Mouse (Mus musculus): Measurements from ENCODE around the gene Ift80.
"Not testable (repeated sequence)": the region's sequence is repeated elsewhere in the genome, so short reads cannot be mapped to it uniquely, and the experiment has no call there.

The Ift80 gene

GRCm38 (mm10) chr3:69004437-69005337, at the start of gene Ift80, which contains the start of gene Smc4:
Gene Ift80, minus strand, starts transcription at chr3:69004570.
Gene Smc4, plus strand, starts transcription at chr3:69004738.
- DNase-seq (ENCODE audit: low spot score in 2 of 2), result peak; percentile 93 to 98

- no peak for DNase-seq (ENCODE audit: low spot score in 2 of 2)
Observed at GRCm38 (mm10) chr3:69051894-69052293, 47.5 kb upstream of the Ift80 start.

- no peak for DNase-seq (ENCODE audit: low spot score in 2 of 2)
Observed at GRCm38 (mm10) chr3:69049011-69049410, 44.6 kb upstream of the Ift80 start.

GRCm38 (mm10) chr3:69047684-69048083, 43.3 kb upstream of the Ift80 start:
- DNase-seq (ENCODE audit: low spot score in 2 of 2), result no peak

GRCm38 (mm10) chr3:69046509-69046908, 42.1 kb upstream of the Ift80 start:
- peak in 1 of 2 experiments; percentile 25 for DNase-seq (ENCODE audit: low spot score in 2 of 2)

DNA sequence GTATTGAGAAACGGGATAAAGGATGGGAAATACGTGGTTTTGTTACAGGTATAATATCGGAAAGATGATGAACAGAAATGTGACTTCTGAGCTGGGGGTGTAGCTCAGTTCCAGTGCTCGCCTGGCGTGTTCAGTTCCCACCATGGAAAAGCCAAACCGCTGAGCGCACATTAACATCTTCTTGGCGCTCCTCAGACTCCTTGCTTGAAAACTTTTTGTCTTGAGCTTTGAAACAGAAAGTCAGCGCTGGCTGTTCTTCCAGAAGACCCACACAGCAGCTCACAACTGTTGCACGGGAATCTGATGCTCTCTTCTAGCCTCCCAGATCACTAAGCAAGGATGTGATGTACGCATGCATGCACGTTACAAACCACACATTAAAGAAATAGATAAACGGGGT, 41.4 kb upstream of the Ift80 start:
- DNase-seq (ENCODE audit: low spot score in 2 of 2), result peak in 1 of 2 experiments; percentile 34

- no peak for DNase-seq (ENCODE audit: low spot score in 2 of 2)
Observed at GRCm38 (mm10) chr3:69045400-69045703, 41.0 kb upstream of the Ift80 start.

GRCm38 (mm10) chr3:69044645-69045399, 40.5 kb upstream of the Ift80 start, which contains the start of gene Trim59:
Gene Trim59, minus strand, starts transcription at chr3:69044755.
- DNase-seq (ENCODE audit: low spot score in 2 of 2), result peak; percentile 92 to 95

DNA sequence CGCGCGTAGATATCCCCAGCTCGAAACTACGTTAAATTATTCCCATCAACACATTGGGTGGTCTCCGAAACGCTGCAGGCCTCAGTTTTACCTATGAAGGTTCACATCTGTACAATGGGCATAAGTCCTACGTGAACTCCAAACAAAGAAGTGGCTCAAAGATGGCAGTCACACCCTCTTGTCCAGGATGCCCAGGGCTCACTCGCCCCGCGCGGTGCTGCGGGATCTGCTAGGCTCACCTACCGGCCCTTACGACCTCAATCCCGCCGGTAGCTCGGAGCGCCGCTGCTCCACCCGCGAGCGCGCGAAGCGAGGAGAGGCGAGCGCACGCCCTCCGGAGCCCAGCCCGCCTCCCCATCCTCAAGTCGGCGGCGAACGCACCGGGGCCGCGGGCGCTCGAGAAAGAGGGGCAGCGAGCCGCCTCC, 39.8 kb upstream of the Ift80 start:
- DNase-seq (ENCODE audit: low spot score in 2 of 2), result no peak

- peak in 1 of 2 experiments; percentile 16 for DNase-seq (ENCODE audit: low spot score in 2 of 2)
Observed at GRCm38 (mm10) chr3:69041298-69041697, 36.9 kb upstream of the Ift80 start.

GRCm38 (mm10) chr3:69040105-69040504, 35.7 kb upstream of the Ift80 start:
- DNase-seq (ENCODE audit: low spot score in 2 of 2), result no peak

DNA sequence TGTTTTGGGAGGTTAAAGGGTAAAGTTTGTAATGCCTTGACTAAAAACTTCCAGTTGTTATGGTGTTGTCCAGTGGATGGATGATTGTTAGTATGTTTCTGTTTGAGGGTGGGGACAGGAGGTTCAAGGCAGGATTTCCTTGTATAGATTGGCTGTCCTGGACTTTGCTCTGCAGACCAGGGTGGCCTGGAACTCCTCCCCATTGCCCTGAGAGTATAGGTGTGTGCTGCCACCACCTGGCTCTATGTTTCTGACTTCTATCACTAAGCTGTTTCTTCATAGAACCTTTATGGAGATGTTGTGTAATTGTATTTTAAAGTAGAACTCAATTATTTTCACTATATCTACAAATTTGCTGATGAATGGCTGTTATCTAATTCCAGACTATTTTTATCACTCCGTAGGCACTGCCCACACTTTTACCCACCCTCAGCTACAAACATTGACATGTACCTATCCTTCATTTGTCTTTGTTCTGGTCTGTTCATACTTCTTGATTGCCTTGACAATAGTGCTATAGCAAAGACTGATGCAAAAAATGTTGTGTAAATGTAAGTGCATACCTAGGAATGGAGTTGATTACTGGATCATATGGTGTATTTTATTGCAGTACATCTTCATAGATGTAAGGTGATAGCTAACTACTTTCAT, 21.9 kb upstream of the Ift80 start:
- DNase-seq (ENCODE audit: low spot score in 2 of 2), result no peak

DNA sequence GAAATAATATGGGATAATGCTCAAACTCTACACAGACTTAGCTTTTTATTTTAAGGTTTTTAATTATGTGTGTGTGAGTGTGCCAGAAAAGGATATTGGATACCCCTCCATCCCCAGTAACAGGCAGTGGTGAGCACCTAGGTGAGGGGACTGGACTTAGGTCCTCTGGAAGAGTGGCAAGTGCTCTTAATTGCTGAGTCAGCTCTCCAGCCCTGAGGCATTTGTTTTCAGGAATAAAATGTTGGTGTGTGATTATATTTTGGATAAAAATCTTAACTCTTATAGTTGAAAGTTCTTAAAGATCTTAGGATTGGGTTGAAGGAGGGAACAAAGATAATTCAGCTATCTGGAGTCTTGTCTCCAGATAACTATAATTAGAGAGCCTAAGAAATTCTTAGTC, 16.4 kb upstream of the Ift80 start:
- no peak for DNase-seq (ENCODE audit: low spot score in 2 of 2)

DNA sequence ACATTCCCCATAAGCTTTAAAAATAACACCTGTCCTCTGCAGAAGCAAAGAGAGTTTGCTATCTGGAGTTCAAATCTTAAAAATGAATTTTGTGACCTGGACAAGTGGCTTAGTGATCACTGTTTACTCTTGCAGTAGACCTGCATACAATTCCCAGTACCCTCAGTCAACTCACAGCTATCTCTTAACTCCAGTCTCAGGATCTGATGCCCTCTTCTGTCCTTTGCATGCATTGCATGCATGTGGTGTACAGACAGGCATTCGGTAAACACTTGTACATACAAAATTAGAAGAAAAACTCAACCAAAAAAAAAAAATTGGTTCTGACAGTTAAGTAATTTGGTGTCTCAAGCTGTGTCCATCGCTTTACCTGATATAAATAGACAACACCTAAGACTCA, 15.9 kb upstream of the Ift80 start:
- peak in 1 of 2 experiments; percentile 47 for DNase-seq (ENCODE audit: low spot score in 2 of 2)

DNA sequence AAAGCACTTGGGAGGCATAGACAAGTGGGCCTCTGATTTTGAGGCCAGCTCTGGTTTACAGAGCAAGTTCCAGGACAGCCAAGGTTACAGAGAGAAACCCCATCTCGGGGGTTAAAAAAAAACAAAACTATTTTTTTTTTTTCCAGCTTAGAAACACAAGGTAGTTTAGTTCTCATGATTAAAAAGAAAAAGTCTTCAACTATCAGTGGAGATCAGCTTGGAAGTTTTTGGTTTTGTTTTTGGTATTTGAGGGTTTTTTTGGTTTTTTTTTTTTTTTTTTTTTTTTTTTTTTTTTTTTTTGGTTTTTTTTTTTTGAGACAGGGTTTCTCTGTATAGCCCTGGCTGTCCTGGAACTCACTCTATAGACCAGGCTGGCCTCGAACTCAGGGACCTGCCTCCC, 14.3 kb upstream of the Ift80 start:
- DNase-seq (ENCODE audit: low spot score in 2 of 2), result not testable (repeated sequence)

DNA sequence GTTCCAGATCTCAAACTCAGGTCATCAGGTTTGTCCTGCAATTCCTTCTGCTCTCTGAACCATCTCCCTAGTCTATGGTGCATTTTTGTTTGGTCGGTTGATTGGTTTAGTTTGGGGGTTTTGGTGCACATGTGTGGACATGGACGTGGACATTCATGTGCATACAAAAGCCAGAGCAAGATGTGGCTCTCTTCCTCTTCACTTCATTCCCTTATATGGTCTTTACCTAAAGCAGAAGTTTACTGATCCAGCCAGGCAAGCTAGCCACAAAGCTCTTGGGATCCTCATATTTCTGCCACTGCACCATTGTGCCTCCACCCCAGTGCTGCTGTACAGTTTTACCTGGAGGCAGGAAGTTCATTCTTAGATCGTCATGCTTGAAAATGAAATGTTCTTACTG, 12.8 kb upstream of the Ift80 start:
- DNase-seq (ENCODE audit: low spot score in 2 of 2), result peak in 1 of 2 experiments; percentile 30

- DNase-seq (ENCODE audit: low spot score in 2 of 2), result no peak
Observed at GRCm38 (mm10) chr3:69008873-69009272, 4.5 kb upstream of the Ift80 start.

DNA sequence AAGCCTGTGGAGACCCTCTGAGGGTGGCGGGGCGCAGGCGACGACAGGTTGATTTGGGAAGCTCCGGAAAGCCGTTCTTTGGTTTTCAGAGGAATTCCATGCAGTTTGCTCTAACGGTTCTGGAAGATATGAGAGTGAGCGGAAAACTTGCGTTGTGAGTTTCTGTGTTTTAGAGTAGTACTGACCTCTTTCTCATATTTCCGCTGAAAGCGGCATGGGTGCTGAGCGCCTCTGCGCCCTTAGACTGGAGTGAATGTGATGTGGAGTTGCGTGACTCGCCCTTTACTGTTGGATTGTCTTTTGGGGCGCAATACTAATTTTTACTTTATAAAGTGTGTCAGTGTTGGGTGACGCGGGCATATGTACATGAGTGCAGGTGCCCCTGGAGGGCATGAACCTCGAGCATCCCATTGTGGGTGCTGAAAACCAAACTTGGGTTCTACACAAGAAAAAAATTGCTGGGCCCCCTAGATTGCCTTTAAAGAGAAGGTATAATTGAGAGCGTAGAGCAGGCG, 1.9 kb upstream of the Ift80 start:
- DNase-seq (ENCODE audit: low spot score in 2 of 2), result peak; percentile 45 to 46

DNA sequence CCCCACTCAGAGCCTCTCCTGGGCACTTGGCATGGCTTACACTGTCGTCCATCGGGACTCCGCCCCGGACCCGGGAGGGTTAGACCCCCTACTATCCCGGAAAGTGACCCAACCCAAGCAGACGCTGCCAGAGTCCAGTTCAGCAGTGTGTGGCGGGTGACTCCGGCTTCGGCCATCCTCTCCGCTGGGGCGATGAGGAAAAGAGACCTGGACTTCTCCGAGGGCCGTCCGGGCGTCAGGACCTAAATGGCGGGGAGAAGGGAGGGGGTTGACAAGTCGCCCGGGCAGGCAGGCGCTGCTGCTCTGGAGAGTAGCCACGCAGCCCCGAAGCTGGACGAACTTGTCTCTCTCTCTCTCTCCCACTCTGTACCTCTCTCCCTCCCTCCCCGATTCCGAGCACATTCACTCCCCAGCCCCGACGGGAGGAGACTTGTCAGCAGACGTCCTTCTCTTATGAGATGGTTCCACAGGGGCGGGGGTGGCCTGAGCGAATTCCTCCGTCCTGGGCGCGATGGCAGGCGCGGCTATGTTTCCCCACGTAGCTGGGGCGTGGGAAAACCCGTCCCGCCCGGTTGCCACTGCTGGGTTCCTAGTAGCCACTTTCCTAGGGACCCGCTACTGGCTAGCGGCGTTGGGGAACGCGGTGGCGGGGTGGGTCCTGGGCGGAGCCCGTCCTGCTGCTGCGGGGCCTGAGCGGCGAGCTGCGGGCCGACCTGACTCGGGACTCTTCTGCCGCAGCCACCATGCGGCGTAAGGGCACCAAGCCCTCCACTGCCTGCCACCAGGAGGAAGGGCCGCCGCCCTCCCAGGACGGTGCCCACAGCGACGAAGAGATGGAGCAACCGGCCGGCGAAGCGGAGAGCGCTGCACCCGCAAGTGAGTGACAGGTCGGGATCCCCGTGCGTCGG, 1.2 kb upstream of the Ift80 start:
- peak; percentile 77 to 79 for DNase-seq (ENCODE audit: low spot score in 2 of 2)

- no peak for DNase-seq (ENCODE audit: low spot score in 2 of 2)
Observed at GRCm38 (mm10) chr3:69004055-69004436, 324 bp downstream of the Ift80 start.

GRCm38 (mm10) chr3:69002781-69003180, 1.6 kb downstream of the Ift80 start:
- no peak for DNase-seq (ENCODE audit: low spot score in 2 of 2)

All from spleen, postnatal 10 days (tissue).